9 mouse cellular contexts compared by ENCODE assay signal in genomic region chr12:112339481-112340179, GRCm38 (mm10).
DNase-seq lines count a peak whose midpoint lies in the region; ATAC-seq and TF ChIP-seq lines count a peak whose summit lies in the region.
"Had no signal": no experiment of that assay in that cellular context is flagged by ENCODE, and none has a peak within 500 bp of the region (broad histone marks: within the 10 kb centered on the region; RNA-seq: fewer than 3 reads in every experiment).

No protein-coding gene starts in this region.

- no peak for ATAC-seq in forebrain, embryonic 12.5 days (ENCODE audit: low FRiP score)
- ATAC-seq in forebrain, postnatal 0 days, result no peak
- peak; percentile 24; the same call in 1 of the 2 replicates for ATAC-seq in embryonic facial prominence, embryonic 14.5 days (ENCODE audit: low read depth)
- peak; percentile 43 for ATAC-seq in lung, embryonic 16.5 days (ENCODE audit: low read depth)
- no peak for ATAC-seq in midbrain, postnatal 0 days (ENCODE audit: low FRiP score)

- H3K27me3 ChIP-seq in forebrain, embryonic 12.5 days, result 0 out of 2 replicates have a peak, but pooled peaks cover 4% of the 10 kb centered on the region
- H3K27me3 ChIP-seq in forebrain, postnatal 0 days (ENCODE audit: insufficient read depth, low read length), result no peaks in the 10 kb centered on the region
- no peaks in the 10 kb centered on the region for H3K27me3 ChIP-seq in embryonic facial prominence, embryonic 14.5 days (replicated peaks; ENCODE audit: control insufficient read depth, insufficient read depth, low read length)
- no peaks in the 10 kb centered on the region for H3K27me3 ChIP-seq in lung, embryonic 16.5 days (ENCODE audit: control insufficient read depth, insufficient read depth, low read depth, low read length)
- no peaks in the 10 kb centered on the region for H3K27me3 ChIP-seq in midbrain, postnatal 0 days (ENCODE audit: insufficient read depth, low read length)

- H3K4me3 ChIP-seq in forebrain, embryonic 12.5 days (replicated peaks), result no peak overlapping the region
- H3K4me3 ChIP-seq in forebrain, postnatal 0 days (ENCODE audit: low read depth, low read length), result no peak overlapping the region
- no peak overlapping the region for H3K4me3 ChIP-seq in embryonic facial prominence, embryonic 14.5 days (ENCODE audit: low read depth, low read length)
- no peak overlapping the region for H3K4me3 ChIP-seq in lung, embryonic 16.5 days (ENCODE audit: low read length)
- H3K4me3 ChIP-seq in midbrain, postnatal 0 days (ENCODE audit: low read depth, low read length), result no peak overlapping the region

- no peak overlapping the region for H3K4me2 ChIP-seq in forebrain, embryonic 12.5 days
- H3K4me2 ChIP-seq in forebrain, postnatal 0 days (ENCODE audit: low read depth), result no peak overlapping the region
- no peak overlapping the region for H3K4me2 ChIP-seq in embryonic facial prominence, embryonic 14.5 days (ENCODE audit: low read depth, low read length)
- no peak overlapping the region for H3K4me2 ChIP-seq in lung, embryonic 16.5 days (ENCODE audit: low read depth, low read length)
- no peak overlapping the region for H3K4me2 ChIP-seq in midbrain, postnatal 0 days (ENCODE audit: low read depth, low read length, poor library complexity, severe bottlenecking)

- no peak for TF ChIP-seq CTCF in forebrain, postnatal 0 days (IDR thresholded peaks at IDR 0.05; ENCODE audit: low read depth)
- no peak for TF ChIP-seq CTCF in midbrain, postnatal 0 days (IDR thresholded peaks at IDR 0.05)

- 0 out of 2 replicates have a peak overlapping the region, but pooled peaks have one; percentile 36 for H3K27ac ChIP-seq in forebrain, embryonic 12.5 days
- H3K27ac ChIP-seq in forebrain, postnatal 0 days (ENCODE audit: low read depth, low read length), result no peak overlapping the region
- H3K27ac ChIP-seq in embryonic facial prominence, embryonic 14.5 days (replicated peaks; ENCODE audit: low read depth, low read length), result no peak overlapping the region
- no peak overlapping the region for H3K27ac ChIP-seq in lung, embryonic 16.5 days (ENCODE audit: low read length)
- no peak overlapping the region for H3K27ac ChIP-seq in midbrain, postnatal 0 days (ENCODE audit: low read depth, low read length)

- peaks cover 56% of the 10 kb centered on the region for H3K4me1 ChIP-seq in forebrain, embryonic 12.5 days
- H3K4me1 ChIP-seq in forebrain, postnatal 0 days (ENCODE audit: insufficient read depth), result peaks cover 16% of the 10 kb centered on the region
- H3K4me1 ChIP-seq in embryonic facial prominence, embryonic 14.5 days (ENCODE audit: control insufficient read depth, insufficient read depth, low read length), result peaks cover 10% of the 10 kb centered on the region; the same call in 1 of the 2 replicates
- peaks cover 10% of the 10 kb centered on the region for H3K4me1 ChIP-seq in lung, embryonic 16.5 days (replicated peaks; ENCODE audit: control insufficient read depth, insufficient read depth, low read length)
- H3K4me1 ChIP-seq in midbrain, postnatal 0 days (ENCODE audit: insufficient read depth, low read length), result peaks cover 8% of the 10 kb centered on the region; the same call in 1 of the 2 replicates

- 71% methylated on average over 11 of the region's 11 CpGs for WGBS in forebrain, embryonic 12.5 days
- WGBS in forebrain, postnatal 0 days, result 58% methylated on average over 11 of the region's 11 CpGs
- WGBS in embryonic facial prominence, embryonic 14.5 days, result 70% methylated on average over 11 of the region's 11 CpGs
- WGBS in lung, embryonic 16.5 days, result 54% methylated on average over 11 of the region's 11 CpGs
- WGBS in midbrain, postnatal 0 days, result 73% methylated on average over 11 of the region's 11 CpGs

- no peaks in the 10 kb centered on the region for H3K36me3 ChIP-seq in forebrain, embryonic 12.5 days (replicated peaks)
- no peaks in the 10 kb centered on the region for H3K36me3 ChIP-seq in forebrain, postnatal 0 days (ENCODE audit: insufficient read depth)
- H3K36me3 ChIP-seq in embryonic facial prominence, embryonic 14.5 days (ENCODE audit: control insufficient read depth, insufficient read depth, low read length), result no peaks in the 10 kb centered on the region
- H3K36me3 ChIP-seq in lung, embryonic 16.5 days (ENCODE audit: control insufficient read depth, insufficient read depth, low read length), result no peaks in the 10 kb centered on the region
- H3K36me3 ChIP-seq in midbrain, postnatal 0 days (ENCODE audit: insufficient read depth, low read length), result no peaks in the 10 kb centered on the region

- no peaks in the 10 kb centered on the region for H3K9me3 ChIP-seq in forebrain, embryonic 12.5 days
- H3K9me3 ChIP-seq in forebrain, postnatal 0 days (ENCODE audit: low read length), result no peaks in the 10 kb centered on the region
- no peaks in the 10 kb centered on the region for H3K9me3 ChIP-seq in embryonic facial prominence, embryonic 14.5 days (ENCODE audit: control insufficient read depth, low read length)
- H3K9me3 ChIP-seq in lung, embryonic 16.5 days (ENCODE audit: control insufficient read depth, low read length), result no peaks in the 10 kb centered on the region
- no peaks in the 10 kb centered on the region for H3K9me3 ChIP-seq in midbrain, postnatal 0 days (ENCODE audit: low read length)

- no peak overlapping the region for H3K9ac ChIP-seq in forebrain, embryonic 12.5 days
- no peak overlapping the region for H3K9ac ChIP-seq in forebrain, postnatal 0 days
- no peak overlapping the region for H3K9ac ChIP-seq in embryonic facial prominence, embryonic 14.5 days (ENCODE audit: low read depth, low read length)
- no peak overlapping the region for H3K9ac ChIP-seq in lung, embryonic 16.5 days (ENCODE audit: low read length)
- no peak overlapping the region for H3K9ac ChIP-seq in midbrain, postnatal 0 days (replicated peaks; ENCODE audit: low read length, poor library complexity, severe bottlenecking)

- no peak for DNase-seq in forebrain, postnatal 0 days
- DNase-seq in 3134 (ENCODE audit: extremely low read depth, insufficient read length, low spot score), result peak; percentile 65
- peak; percentile 57 for DNase-seq in embryonic facial prominence, embryonic 14.5 days (ENCODE audit: low spot score)
- no peak for DNase-seq in gastrocnemius, postnatal 10 days
- DNase-seq in midbrain, postnatal 0 days (ENCODE audit: low spot score), result no peak
- no peak for DNase-seq in urinary bladder, adult 2 months (ENCODE audit: low spot score)
- DNase-seq: thymus, postnatal 4 days had no signal

Comparison
In these comparisons a context has a peak if more than half of its experiments do, and no peak if none do; other contexts are left out.
1. ATAC-seq: peak in embryonic facial prominence, embryonic 14.5 days (single experiment) and lung, embryonic 16.5 days (single experiment); none in forebrain, embryonic 12.5 days (single experiment), forebrain, postnatal 0 days (single experiment) and midbrain, postnatal 0 days (single experiment).
2. DNase-seq: peak in 3134 (single experiment) and embryonic facial prominence, embryonic 14.5 days (single experiment); none in forebrain, postnatal 0 days (single experiment), gastrocnemius, postnatal 10 days (single experiment), midbrain, postnatal 0 days (single experiment) and urinary bladder, adult 2 months (single experiment).